Mouse (Mus musculus) intestine, embryonic 15.5 days (tissue): ENCODE measurements around the gene Duxbl2. TPM values are rescaled to one million over a fixed set of nuclear protein-coding genes. Genes with fewer than 3 reads are reported as not detected.
"Not testable (repeated sequence)": the region's sequence is repeated elsewhere in the genome, so short reads cannot be mapped to it uniquely, and the experiment has no call there.

ENCODE experiments used
- ATAC-seq: fragments of 200-750 bp; cut with Nextera tagmentation; 2 replicates; pipeline ENCODE4 v1.8.0; 2017; ENCODE audit warnings: moderate TSS enrichment, moderate library complexity
- H3K27ac ChIP-seq: fragments of 300-500 bp; sonication (generic); 2 replicates; pipeline ENCODE4 v1.5.1; 2015; ENCODE audit warnings: mild to moderate bottlenecking, inconsistent platforms
- H3K27me3 ChIP-seq: fragments of 300-500 bp; sonication (generic); replicated peaks from 2 replicates; pipeline ENCODE4 v1.6.1; 2015; ENCODE audit warnings: inconsistent platforms
- H3K36me3 ChIP-seq: fragments of 300-500 bp; sonication (generic); 2 replicates; pipeline ENCODE4 v1.6.1; 2015; ENCODE audit warnings: inconsistent platforms
- H3K4me1 ChIP-seq: fragments of 300-500 bp; sonication (generic); replicated peaks from 2 replicates; pipeline ENCODE4 v1.6.1; 2015; ENCODE audit warnings: inconsistent platforms
- H3K4me2 ChIP-seq: fragments of 300-500 bp; sonication (generic); replicated peaks from 2 replicates; pipeline ENCODE4 v1.6.1; 2015; ENCODE audit warnings: mild to moderate bottlenecking, inconsistent platforms
- H3K4me3 ChIP-seq: fragments of 300-500 bp; sonication (generic); replicated peaks from 2 replicates; pipeline ENCODE4 v1.5.1; 2015; ENCODE audit warnings: inconsistent platforms
- H3K9ac ChIP-seq: fragments of 300-500 bp; sonication (generic); 2 replicates; pipeline ENCODE4 v1.6.1; 2015; ENCODE audit warnings: inconsistent platforms
- H3K9me3 ChIP-seq: fragments of 300-500 bp; sonication (generic); 2 replicates; pipeline ENCODE4 v1.6.1; 2016; ENCODE audit warnings: inconsistent platforms
- WGBS: fragments of 180-500 bp; shearing (Covaris S2); methylation state at CpG from one replicate; pipeline ENCODE4 v1.1.7; 2015; 5-methylcytosine and 5-hydroxymethylcytosine counted together
- polyA plus RNA-seq: library from polyadenylated mRNA; unstranded; fragments of >200 nt; fragmentation: Nextera tagmentation; extraction: Ambion mirVana; gene quantifications from 2 replicates; pipeline ENCODE4 v1.2.1, GENCODE M21; 2015

Duxbl2 gene
- 0.67 and 0.75 TPM in 2 replicates for polyA plus RNA-seq

GRCm38 (mm10) chr14:26118150-26118549 lies at the start of gene Duxbl2:
TSS of gene Duxbl2 (plus strand) at chr14:26118349.
- H3K4me2 ChIP-seq, H3K36me3 ChIP-seq, H3K27ac ChIP-seq, ATAC-seq, H3K27me3 ChIP-seq, H3K9ac ChIP-seq, H3K4me1 ChIP-seq, H3K9me3 ChIP-seq, H3K4me3 ChIP-seq: not testable (repeated sequence)
- WGBS = no CpG with 5 or more reads among the region's 7 CpGs

- WGBS = no CpG with 5 or more reads among the region's 5 CpGs
- H3K9me3 ChIP-seq, H3K4me1 ChIP-seq, H3K4me2 ChIP-seq, H3K27ac ChIP-seq, H3K27me3 ChIP-seq, H3K9ac ChIP-seq, H3K36me3 ChIP-seq, H3K4me3 ChIP-seq: not testable (repeated sequence)
- ATAC-seq = peak; percentile 96
Observed at GRCm38 (mm10) chr14:26076620-26077390, 41.3 kb upstream of the Duxbl2 start.

GRCm38 (mm10) chr14:26081216-26081615 lies 36.9 kb upstream of the Duxbl2 start, which contains the start of gene Cphx2:
TSS of gene Cphx2 (plus strand) at chr14:26081516.
- H3K36me3 ChIP-seq, H3K4me3 ChIP-seq, H3K4me2 ChIP-seq, H3K9ac ChIP-seq, H3K9me3 ChIP-seq, H3K4me1 ChIP-seq, ATAC-seq, H3K27ac ChIP-seq, H3K27me3 ChIP-seq: not testable (repeated sequence)
- WGBS = no CpG with 5 or more reads among the region's 6 CpGs

GRCm38 (mm10) chr14:26081997-26082396 lies 36.2 kb upstream of the Duxbl2 start, which contains the start of gene Cphx3:
TSS of gene Cphx3 (plus strand) at chr14:26082297.
- ATAC-seq, H3K4me3 ChIP-seq, H3K4me2 ChIP-seq, H3K27me3 ChIP-seq, H3K36me3 ChIP-seq, H3K27ac ChIP-seq, H3K9me3 ChIP-seq, H3K9ac ChIP-seq, H3K4me1 ChIP-seq: not testable (repeated sequence)
- no CpG with 5 or more reads among the region's 1 CpGs for WGBS

- not testable (repeated sequence) for H3K36me3 ChIP-seq, H3K9me3 ChIP-seq, H3K4me2 ChIP-seq, H3K27me3 ChIP-seq, H3K9ac ChIP-seq, ATAC-seq, H3K4me3 ChIP-seq, H3K27ac ChIP-seq, H3K4me1 ChIP-seq
- WGBS = no CpG with 5 or more reads among the region's 3 CpGs
Observed at GRCm38 (mm10) chr14:26097622-26098021, 20.5 kb upstream of the Duxbl2 start.

- H3K27ac ChIP-seq, H3K4me2 ChIP-seq, H3K4me1 ChIP-seq, H3K9ac ChIP-seq, H3K36me3 ChIP-seq, H3K4me3 ChIP-seq, H3K27me3 ChIP-seq, H3K9me3 ChIP-seq: not testable (repeated sequence)
- ATAC-seq = peak; percentile 75
- WGBS = no CpG with 5 or more reads among the region's 18 CpGs
Observed at GRCm38 (mm10) chr14:26118550-26119000, 426 bp downstream of the Duxbl2 start.

GRCm38 (mm10) chr14:26119095-26119494 lies 946 bp downstream of the Duxbl2 start:
- not testable (repeated sequence) for H3K4me1 ChIP-seq, H3K27me3 ChIP-seq, H3K27ac ChIP-seq, H3K36me3 ChIP-seq, H3K9me3 ChIP-seq, H3K4me3 ChIP-seq, H3K4me2 ChIP-seq, ATAC-seq, H3K9ac ChIP-seq
- no CpG with 5 or more reads among the region's 7 CpGs for WGBS

- not testable (repeated sequence) for H3K27ac ChIP-seq, H3K9ac ChIP-seq, H3K36me3 ChIP-seq, H3K4me1 ChIP-seq, H3K4me2 ChIP-seq, H3K9me3 ChIP-seq, ATAC-seq, H3K4me3 ChIP-seq, H3K27me3 ChIP-seq
- WGBS = no CpG with 5 or more reads among the region's 2 CpGs
Observed at GRCm38 (mm10) chr14:26147095-26147494, 28.9 kb downstream of the Duxbl2 start.

GRCm38 (mm10) chr14:26156032-26156431 lies 37.9 kb downstream of the Duxbl2 start:
- no CpG with 5 or more reads among the region's 7 CpGs for WGBS
- not testable (repeated sequence) for H3K4me3 ChIP-seq, H3K36me3 ChIP-seq, H3K4me2 ChIP-seq, H3K9ac ChIP-seq, ATAC-seq, H3K27me3 ChIP-seq, H3K9me3 ChIP-seq, H3K4me1 ChIP-seq, H3K27ac ChIP-seq

GRCm38 (mm10) chr14:26161156-26161555 lies 43.0 kb downstream of the Duxbl2 start:
- WGBS = no CpG with 5 or more reads among the region's 9 CpGs
- not testable (repeated sequence) for H3K9me3 ChIP-seq, H3K36me3 ChIP-seq, H3K4me2 ChIP-seq, H3K27me3 ChIP-seq, H3K9ac ChIP-seq, H3K27ac ChIP-seq, H3K4me1 ChIP-seq, H3K4me3 ChIP-seq, ATAC-seq

GRCm38 (mm10) chr14:26162423-26162822 lies 44.3 kb downstream of the Duxbl2 start:
- not testable (repeated sequence) for H3K9me3 ChIP-seq, H3K4me3 ChIP-seq, H3K9ac ChIP-seq, H3K4me2 ChIP-seq, ATAC-seq, H3K4me1 ChIP-seq, H3K27me3 ChIP-seq, H3K27ac ChIP-seq, H3K36me3 ChIP-seq
- WGBS = no CpG with 5 or more reads among the region's 5 CpGs

GRCm38 (mm10) chr14:26165266-26165665 lies 47.1 kb downstream of the Duxbl2 start:
- not testable (repeated sequence) for H3K4me3 ChIP-seq, ATAC-seq, H3K36me3 ChIP-seq, H3K4me2 ChIP-seq, H3K9ac ChIP-seq, H3K27me3 ChIP-seq, H3K4me1 ChIP-seq, H3K9me3 ChIP-seq, H3K27ac ChIP-seq
- WGBS = no CpG with 5 or more reads among the region's 12 CpGs

GRCm38 (mm10) chr14:26173955-26174354 lies 55.8 kb downstream of the Duxbl2 start:
- WGBS = no CpG with 5 or more reads among the region's 3 CpGs
- H3K9me3 ChIP-seq, H3K9ac ChIP-seq, H3K27ac ChIP-seq, H3K27me3 ChIP-seq, H3K4me1 ChIP-seq, H3K36me3 ChIP-seq, H3K4me2 ChIP-seq, H3K4me3 ChIP-seq: not testable (repeated sequence)
- ATAC-seq = peak; percentile 43
